Mouse (Mus musculus) cerebellum, adult 2 months (tissue): ENCODE data around the gene Ttc1.

ENCODE experiments used
- CTCF ChIP-seq: fragments of 200-500 bp; IDR thresholded peaks from 2 replicates; pipeline ENCODE4 v1.5.1; 2011; ENCODE audit warnings: low read depth, mild to moderate bottlenecking, control low read depth, low read length, moderate library complexity, borderline replicate concordance; ENCODE audit not compliant: insufficient read depth
- POLR2A ChIP-seq: fragments of 200-500 bp; IDR thresholded peaks from 2 replicates; pipeline ENCODE4 v1.6.1; 2011; ENCODE audit warnings: low read length, control low read depth, borderline replicate concordance; ENCODE audit not compliant: insufficient read depth

- TF ChIP-seq CTCF (no peak), POLR2A (no peak)
Measured at GRCm38 (mm10) chr11:43767749-43768148, 19.9 kb upstream of the Ttc1 start.
